Mouse (Mus musculus): ENCODE data around the gene Fezf2. TPM values are rescaled to one million over a fixed set of nuclear protein-coding genes. Genes with fewer than 3 reads are reported as not detected.

Gene Fezf2
- polyA plus RNA-seq, 2 experiments, result not detected

DNA sequence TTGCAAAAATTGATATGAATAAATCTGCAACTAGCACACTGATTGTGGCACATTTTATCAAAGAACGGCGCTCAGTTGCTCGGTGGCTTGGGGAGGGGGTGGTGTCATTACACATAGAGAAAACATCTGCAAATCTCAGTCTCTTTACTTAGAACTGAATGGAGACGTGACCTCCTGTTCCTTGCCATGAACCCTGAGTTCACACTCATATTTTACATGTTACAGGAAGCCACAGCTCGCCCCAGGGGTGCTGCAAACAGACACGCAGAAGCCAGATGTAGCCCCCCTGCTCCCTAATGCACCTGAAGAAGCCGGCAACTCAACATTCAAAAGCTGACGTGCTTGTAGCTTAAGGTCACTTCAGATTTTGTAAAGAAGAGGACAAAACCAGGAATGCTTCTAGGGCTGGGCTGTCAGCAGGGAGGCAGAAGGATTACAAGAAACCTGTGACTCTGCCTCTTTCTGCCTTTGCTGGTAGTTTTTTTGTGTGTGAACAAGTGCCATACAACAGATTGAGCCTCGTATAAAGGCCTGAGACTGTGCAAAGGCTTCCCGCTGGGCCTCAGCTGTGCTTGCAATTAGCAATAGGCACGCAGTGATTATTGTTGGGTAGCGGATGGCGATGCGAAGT lies 40.9 kb upstream of the Fezf2 start:
- no peak overlapping the region for H3K27ac ChIP-seq
- DNase-seq (ENCODE audit: low read depth in 3 of 3, low spot score in 3 of 3) (no peak), ATAC-seq (ENCODE audit: insufficient read depth) (no peak)
- no peaks in the 10 kb centered on the region for H3K4me1 ChIP-seq (replicated peaks; ENCODE audit: control insufficient read depth in 2 of 2, insufficient read depth in 2 of 2, low read length in 1 of 2)
- 32% methylated on average over 14 of the region's 14 CpGs for WGBS (ENCODE audit: insufficient replicate concordance)
- H3K9ac ChIP-seq (replicated peaks), result no peak overlapping the region
- H3K4me2 ChIP-seq (ENCODE audit: low read depth), result no peak overlapping the region
- H3K36me3 ChIP-seq (replicated peaks; ENCODE audit: control insufficient read depth, insufficient read depth, low read depth), result no peaks in the 10 kb centered on the region
- no peaks in the 10 kb centered on the region for H3K9me3 ChIP-seq (ENCODE audit: control insufficient read depth, low read length)
- TF ChIP-seq CTCF (IDR thresholded peaks at IDR 0.05; ENCODE audit: low read depth) (no peak), EP300 (IDR thresholded peaks at IDR 0.05; ENCODE audit: low read depth) (no peak)
- H3K4me3 ChIP-seq (ENCODE audit: insufficient read depth in 1 of 2, low read depth in 2 of 2, low read length in 2 of 2), result no peak overlapping the region
- no peaks in the 10 kb centered on the region for H3K27me3 ChIP-seq (ENCODE audit: control insufficient read depth, insufficient read depth, low read length)

DNA sequence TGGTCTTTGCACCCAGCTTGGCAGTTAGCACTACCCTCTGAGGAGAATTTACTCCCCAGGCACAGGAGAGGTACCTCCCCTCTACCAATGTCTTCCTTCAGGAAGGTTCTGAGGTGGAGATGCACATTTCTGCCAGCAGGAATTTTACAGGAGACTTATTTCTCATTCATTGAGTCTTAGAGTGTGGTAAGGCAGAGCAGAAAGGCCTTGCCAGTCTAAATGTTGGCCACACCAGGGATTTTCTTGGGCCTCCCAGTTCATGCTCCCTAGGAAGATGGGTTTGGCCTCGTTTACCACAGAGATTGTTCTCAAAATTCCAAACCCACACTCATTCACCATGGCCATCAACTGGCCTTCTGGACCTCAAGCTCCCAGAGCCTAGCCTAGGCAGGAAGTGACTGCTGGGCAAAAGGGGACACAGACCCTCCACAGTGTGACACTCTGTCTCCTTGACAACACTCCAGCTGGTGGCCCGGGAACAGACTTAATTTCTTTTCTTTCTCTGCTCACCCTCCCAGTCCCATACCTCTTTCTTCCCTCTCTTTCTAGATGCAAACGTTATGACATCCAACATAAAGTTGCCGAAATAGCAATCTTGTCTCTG lies 40.3 kb upstream of the Fezf2 start:
- H3K9ac ChIP-seq (replicated peaks), result no peak overlapping the region
- H3K4me2 ChIP-seq (ENCODE audit: low read depth), result no peak overlapping the region
- H3K27ac ChIP-seq, result no peak overlapping the region
- H3K27me3 ChIP-seq (ENCODE audit: control insufficient read depth, insufficient read depth, low read length), result no peaks in the 10 kb centered on the region
- no peak for ATAC-seq (ENCODE audit: insufficient read depth)
- TF ChIP-seq EP300 (IDR thresholded peaks at IDR 0.05; ENCODE audit: low read depth), result no peak
- TF ChIP-seq CTCF (IDR thresholded peaks at IDR 0.05; ENCODE audit: low read depth), result no peak
- H3K9me3 ChIP-seq (ENCODE audit: control insufficient read depth, low read length), result no peaks in the 10 kb centered on the region
- H3K36me3 ChIP-seq (replicated peaks; ENCODE audit: control insufficient read depth, insufficient read depth, low read depth), result no peaks in the 10 kb centered on the region
- WGBS (ENCODE audit: insufficient replicate concordance), result 30% methylated on average over 4 of the region's 4 CpGs
- no peak for DNase-seq (ENCODE audit: low read depth in 3 of 3, low spot score in 3 of 3)
- H3K4me3 ChIP-seq (ENCODE audit: insufficient read depth in 1 of 2, low read depth in 2 of 2, low read length in 2 of 2), result no peak overlapping the region
- no peaks in the 10 kb centered on the region for H3K4me1 ChIP-seq (replicated peaks; ENCODE audit: control insufficient read depth in 2 of 2, insufficient read depth in 2 of 2, low read length in 1 of 2)

- Histone ChIP-seq H3K4me2 (ENCODE audit: low read depth) (no peak overlapping the region), H3K4me3 (ENCODE audit: insufficient read depth in 1 of 2, low read depth in 2 of 2, low read length in 2 of 2) (no peak overlapping the region), H3K27me3 (ENCODE audit: control insufficient read depth, insufficient read depth, low read length) (no peaks in the 10 kb centered on the region), H3K9ac (replicated peaks) (no peak overlapping the region), H3K4me1 (replicated peaks; ENCODE audit: control insufficient read depth in 2 of 2, insufficient read depth in 2 of 2, low read length in 1 of 2) (no peaks in the 10 kb centered on the region), H3K27ac (no peak overlapping the region), H3K36me3 (replicated peaks; ENCODE audit: control insufficient read depth, insufficient read depth, low read depth) (no peaks in the 10 kb centered on the region), H3K9me3 (ENCODE audit: control insufficient read depth, low read length) (no peaks in the 10 kb centered on the region)
- no peak for ATAC-seq (ENCODE audit: insufficient read depth)
- 33% methylated on average over 6 of the region's 6 CpGs for WGBS (ENCODE audit: insufficient replicate concordance)
- DNase-seq (ENCODE audit: low read depth in 3 of 3, low spot score in 3 of 3), result no peak
- TF ChIP-seq CTCF (IDR thresholded peaks at IDR 0.05; ENCODE audit: low read depth) (no peak), EP300 (IDR thresholded peaks at IDR 0.05; ENCODE audit: low read depth) (no peak)
These were observed 39.2 kb upstream of the Fezf2 start for GRCm38 (mm10) chr14:12387176-12387575.

- Histone ChIP-seq H3K27me3 (ENCODE audit: control insufficient read depth, insufficient read depth, low read length) (no peaks in the 10 kb centered on the region), H3K9ac (replicated peaks) (no peak overlapping the region), H3K9me3 (ENCODE audit: control insufficient read depth, low read length) (no peaks in the 10 kb centered on the region), H3K36me3 (replicated peaks; ENCODE audit: control insufficient read depth, insufficient read depth, low read depth) (no peaks in the 10 kb centered on the region), H3K4me1 (replicated peaks; ENCODE audit: control insufficient read depth in 2 of 2, insufficient read depth in 2 of 2, low read length in 1 of 2) (no peaks in the 10 kb centered on the region), H3K4me2 (ENCODE audit: low read depth) (no peak overlapping the region), H3K4me3 (ENCODE audit: insufficient read depth in 1 of 2, low read depth in 2 of 2, low read length in 2 of 2) (no peak overlapping the region), H3K27ac (no peak overlapping the region)
- 18% methylated on average over 9 of the region's 9 CpGs for WGBS (ENCODE audit: insufficient replicate concordance)
- DNase-seq (ENCODE audit: low read depth in 3 of 3, low spot score in 3 of 3), result no peak
- ATAC-seq (ENCODE audit: insufficient read depth), result no peak
- no peak for TF ChIP-seq EP300 (IDR thresholded peaks at IDR 0.05; ENCODE audit: low read depth)
These were observed 29.9 kb upstream of the Fezf2 start for GRCm38 (mm10) chr14:12377883-12378282.

GRCm38 (mm10) chr14:12377289-12377688 lies 29.3 kb upstream of the Fezf2 start:
- Histone ChIP-seq H3K27ac (no peak overlapping the region), H3K9me3 (ENCODE audit: control insufficient read depth, low read length) (no peaks in the 10 kb centered on the region), H3K27me3 (ENCODE audit: control insufficient read depth, insufficient read depth, low read length) (no peaks in the 10 kb centered on the region), H3K4me3 (ENCODE audit: insufficient read depth in 1 of 2, low read depth in 2 of 2, low read length in 2 of 2) (no peak overlapping the region), H3K36me3 (replicated peaks; ENCODE audit: control insufficient read depth, insufficient read depth, low read depth) (no peaks in the 10 kb centered on the region), H3K4me1 (replicated peaks; ENCODE audit: control insufficient read depth in 2 of 2, insufficient read depth in 2 of 2, low read length in 1 of 2) (no peaks in the 10 kb centered on the region), H3K4me2 (ENCODE audit: low read depth) (no peak overlapping the region), H3K9ac (replicated peaks) (no peak overlapping the region)
- DNase-seq (ENCODE audit: low read depth in 3 of 3, low spot score in 3 of 3), result no peak
- no peak for TF ChIP-seq CTCF (IDR thresholded peaks at IDR 0.05; ENCODE audit: low read depth)
- no peak for TF ChIP-seq EP300 (IDR thresholded peaks at IDR 0.05; ENCODE audit: low read depth)
- 79% methylated on average over 2 of the region's 2 CpGs for WGBS (ENCODE audit: insufficient replicate concordance)
- ATAC-seq (ENCODE audit: insufficient read depth), result no peak
